Mouse (Mus musculus) kidney, postnatal 4 days (tissue): ENCODE results near the gene Gm3173.
"Not testable (repeated sequence)": the region's sequence is repeated elsewhere in the genome, so short reads cannot be mapped to it uniquely, and the experiment has no call there.

Experiments used
- DNase-seq, 2 experiments: peaks; one replicate each; pipeline ENCODE4 v3.0.0; 2021; ENCODE audit warnings: mixed read lengths in 2 of 2

Gm3173 gene

GRCm38 (mm10) chr14:4430692-4431091 is at the start of gene Gm3173:
Gene Gm3173 (plus strand): TSS chr14:4430992.
- not testable (repeated sequence) for DNase-seq

- not testable (repeated sequence) for DNase-seq
Measured at GRCm38 (mm10) chr14:4385606-4386005, 45.2 kb upstream of the Gm3173 start.

- not testable (repeated sequence) for DNase-seq
Measured at GRCm38 (mm10) chr14:4392841-4393530, 37.8 kb upstream of the Gm3173 start.

GRCm38 (mm10) chr14:4397226-4397625 is 33.6 kb upstream of the Gm3173 start, which contains the start of gene Gm3159:
Gene Gm3159 (plus strand): TSS chr14:4397526.
- not testable (repeated sequence) for DNase-seq

- DNase-seq, result not testable (repeated sequence)
Measured at GRCm38 (mm10) chr14:4398624-4399023, 32.2 kb upstream of the Gm3173 start.

- DNase-seq, result not testable (repeated sequence)
Measured at GRCm38 (mm10) chr14:4400115-4400789, 30.5 kb upstream of the Gm3173 start.

- DNase-seq, result not testable (repeated sequence)
Measured at GRCm38 (mm10) chr14:4401245-4401644, 29.5 kb upstream of the Gm3173 start.

- not testable (repeated sequence) for DNase-seq
Measured at GRCm38 (mm10) chr14:4403840-4404239, 27.0 kb upstream of the Gm3173 start.

- not testable (repeated sequence) for DNase-seq
Measured at GRCm38 (mm10) chr14:4409939-4410338, 20.9 kb upstream of the Gm3173 start.

GRCm38 (mm10) chr14:4414965-4415835 is 15.6 kb upstream of the Gm3173 start, which contains the start of gene Gm3164:
Gene Gm3164 (plus strand): TSS chr14:4415448.
- DNase-seq, result peak; percentile 67 to 75

- DNase-seq, result not testable (repeated sequence)
Measured at GRCm38 (mm10) chr14:4481445-4481844, 50.7 kb downstream of the Gm3173 start, which contains the start of gene Gm3182. Gene Gm3182 (plus strand): TSS chr14:4481745.

GRCm38 (mm10) chr14:4499425-4499824 is 68.6 kb downstream of the Gm3173 start:
- DNase-seq, result not testable (repeated sequence)

GRCm38 (mm10) chr14:4555105-4555504 is 124.3 kb downstream of the Gm3173 start, which contains the start of gene Gm3047:
Gene Gm3047 (plus strand): TSS chr14:4555405.
- not testable (repeated sequence) for DNase-seq
